Mouse (Mus musculus) 3T3-L1 (cell line): ENCODE measurements around the gene Exog.

Experiments
- DNase-seq: peaks from one replicate; pipeline ENCODE4 v3.0.0-alpha.2; 2015; ENCODE audit warnings: low read depth, low spot score

Gene Exog

GRCm38 (mm10) chr9:119457122-119457521 lies 12.4 kb downstream of the Exog start:
- DNase-seq, result no peak

DNA sequence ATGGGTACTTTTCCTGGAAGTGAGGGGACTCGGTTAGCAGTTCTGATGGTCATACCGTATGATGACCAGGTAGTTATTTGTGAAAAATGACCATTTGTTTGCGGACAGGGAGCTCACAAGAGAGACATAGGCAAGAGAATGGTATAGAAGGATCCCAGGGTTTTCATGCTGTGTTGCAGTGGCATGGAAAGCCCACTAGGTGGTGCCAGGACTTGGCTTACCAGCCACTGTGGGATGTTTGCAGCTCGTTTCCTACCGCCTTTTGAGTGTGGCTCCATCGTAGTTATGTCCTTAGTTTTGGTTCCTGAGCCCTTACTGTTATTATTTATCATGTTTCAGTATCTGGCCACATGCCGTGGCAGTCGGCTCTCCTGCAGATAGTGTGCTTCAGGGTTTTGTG lies 15.7 kb downstream of the Exog start:
- DNase-seq, result peak; percentile 76

DNA sequence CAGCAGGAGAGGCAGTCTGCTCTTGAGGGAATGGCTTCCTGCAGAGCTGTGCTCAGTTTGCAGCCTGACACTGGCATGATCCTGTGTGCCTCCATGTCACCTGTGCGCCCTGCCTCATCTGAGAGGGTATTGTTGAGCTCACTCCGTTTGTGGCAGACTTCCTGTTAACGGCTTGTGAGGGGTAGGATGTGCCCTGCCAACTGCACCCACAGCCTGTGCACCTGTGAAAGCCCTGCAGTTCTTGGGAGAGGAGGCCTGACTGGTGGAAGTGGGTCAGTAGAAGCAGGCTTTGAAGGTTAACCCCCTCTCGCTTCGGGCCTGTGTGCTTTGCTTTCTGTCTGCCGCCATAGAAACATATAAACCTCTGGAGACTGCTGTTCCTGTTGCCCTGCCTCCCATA lies 20.3 kb downstream of the Exog start:
- DNase-seq, result no peak

GRCm38 (mm10) chr9:119465595-119465994 lies 20.9 kb downstream of the Exog start:
- DNase-seq, result peak; percentile 67

- DNase-seq, result no peak
These were observed 25.1 kb downstream of the Exog start for GRCm38 (mm10) chr9:119469691-119470353.

DNA sequence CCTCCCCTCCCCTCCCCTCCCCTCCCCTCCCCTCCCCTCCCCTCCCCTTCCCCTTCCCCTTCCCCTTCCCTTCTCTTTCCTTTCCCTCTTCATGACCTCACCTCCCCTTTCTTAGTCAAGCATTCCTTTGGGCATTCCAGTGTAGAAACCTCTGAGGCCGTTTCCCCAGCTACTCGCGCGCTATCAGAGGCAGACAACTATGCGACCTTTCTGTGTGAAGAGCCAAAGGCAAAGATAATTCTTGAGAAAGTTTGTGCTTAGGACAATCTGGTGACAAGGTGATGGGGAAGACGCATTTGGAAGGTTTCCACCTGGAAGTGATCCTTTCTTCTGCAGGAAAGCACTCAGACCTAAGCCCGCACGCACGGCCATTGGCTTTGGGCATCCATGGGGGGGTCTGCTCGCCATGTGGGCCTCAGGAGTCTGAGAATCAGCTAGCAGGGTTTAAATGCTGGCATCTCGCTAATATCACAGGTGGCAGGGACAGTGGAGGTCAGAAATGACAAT lies 27.7 kb downstream of the Exog start:
- DNase-seq, result peak; percentile 11

- peak; percentile 37 for DNase-seq
These were observed 28.3 kb downstream of the Exog start for GRCm38 (mm10) chr9:119473011-119473410.

- peak; percentile 48 for DNase-seq
These were observed 28.9 kb downstream of the Exog start for GRCm38 (mm10) chr9:119473608-119474164.

DNA sequence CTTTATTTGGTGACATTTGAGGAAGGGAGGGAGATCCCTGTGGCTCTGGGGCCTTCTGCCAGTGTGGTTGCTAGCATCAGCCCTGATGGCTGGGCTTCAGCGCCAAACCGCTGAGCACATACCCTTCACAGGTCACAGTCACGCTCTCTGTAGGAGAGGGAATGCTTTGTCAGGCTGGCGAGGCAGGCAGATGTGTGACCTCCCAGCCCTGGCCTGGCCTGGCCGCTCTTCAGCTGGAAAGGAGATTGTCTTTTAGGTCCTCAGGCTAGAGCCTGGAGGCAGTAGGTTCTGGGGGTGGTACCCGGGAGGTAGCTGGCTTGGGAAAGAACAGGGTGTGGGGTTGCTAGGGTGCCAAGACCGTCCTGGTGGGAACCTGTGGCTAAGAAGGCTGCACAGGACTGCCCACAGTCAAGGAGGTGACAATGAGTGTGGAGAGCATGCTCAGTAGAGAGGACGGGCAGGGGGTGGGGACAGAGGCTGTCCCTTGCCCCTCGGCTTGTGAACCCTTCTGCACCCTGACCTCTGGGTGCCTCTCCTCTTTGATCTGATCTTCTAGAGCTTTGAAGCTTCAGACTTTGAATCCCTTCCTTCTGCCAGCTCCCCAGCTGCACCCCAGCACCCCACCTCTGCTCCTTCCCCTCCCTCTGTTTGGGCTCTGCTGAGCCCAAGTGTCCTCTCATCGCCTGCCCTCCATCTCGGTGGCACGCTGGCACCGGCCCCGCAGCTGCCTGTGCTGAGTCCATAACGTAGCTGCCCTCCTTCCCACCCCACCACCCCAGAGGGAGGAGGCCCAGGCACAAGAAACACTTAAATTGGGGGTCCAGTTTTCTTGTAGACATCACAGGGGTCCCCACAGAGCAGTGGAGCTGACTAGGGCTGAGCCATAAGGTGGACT lies 30.2 kb downstream of the Exog start:
- DNase-seq, result no peak

- no peak for DNase-seq
These were observed 33.0 kb downstream of the Exog start for GRCm38 (mm10) chr9:119477754-119478153.

DNA sequence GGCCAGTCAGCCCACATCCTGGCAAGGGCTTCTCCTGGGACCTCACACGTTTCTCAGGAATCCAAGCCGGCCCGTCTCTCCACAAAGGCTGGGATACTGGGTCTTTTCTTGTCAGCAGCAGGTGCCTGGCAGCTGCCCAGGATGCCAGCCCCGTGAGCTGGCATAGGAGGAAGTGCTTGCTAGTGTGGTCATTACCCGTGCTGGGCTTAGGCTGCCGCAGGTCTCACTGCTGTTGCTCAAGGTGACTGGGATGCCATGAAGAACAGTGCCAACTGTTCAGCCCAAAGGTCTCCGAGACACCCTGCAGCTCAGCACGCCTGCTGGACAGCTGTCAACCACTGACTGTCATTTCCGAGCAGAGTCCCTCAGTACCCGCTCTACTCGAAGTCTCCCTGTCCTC lies 33.6 kb downstream of the Exog start:
- no peak for DNase-seq

GRCm38 (mm10) chr9:119479297-119479696 lies 34.6 kb downstream of the Exog start:
- no peak for DNase-seq

- no peak for DNase-seq
These were observed 36.9 kb downstream of the Exog start for GRCm38 (mm10) chr9:119481612-119482011.

DNA sequence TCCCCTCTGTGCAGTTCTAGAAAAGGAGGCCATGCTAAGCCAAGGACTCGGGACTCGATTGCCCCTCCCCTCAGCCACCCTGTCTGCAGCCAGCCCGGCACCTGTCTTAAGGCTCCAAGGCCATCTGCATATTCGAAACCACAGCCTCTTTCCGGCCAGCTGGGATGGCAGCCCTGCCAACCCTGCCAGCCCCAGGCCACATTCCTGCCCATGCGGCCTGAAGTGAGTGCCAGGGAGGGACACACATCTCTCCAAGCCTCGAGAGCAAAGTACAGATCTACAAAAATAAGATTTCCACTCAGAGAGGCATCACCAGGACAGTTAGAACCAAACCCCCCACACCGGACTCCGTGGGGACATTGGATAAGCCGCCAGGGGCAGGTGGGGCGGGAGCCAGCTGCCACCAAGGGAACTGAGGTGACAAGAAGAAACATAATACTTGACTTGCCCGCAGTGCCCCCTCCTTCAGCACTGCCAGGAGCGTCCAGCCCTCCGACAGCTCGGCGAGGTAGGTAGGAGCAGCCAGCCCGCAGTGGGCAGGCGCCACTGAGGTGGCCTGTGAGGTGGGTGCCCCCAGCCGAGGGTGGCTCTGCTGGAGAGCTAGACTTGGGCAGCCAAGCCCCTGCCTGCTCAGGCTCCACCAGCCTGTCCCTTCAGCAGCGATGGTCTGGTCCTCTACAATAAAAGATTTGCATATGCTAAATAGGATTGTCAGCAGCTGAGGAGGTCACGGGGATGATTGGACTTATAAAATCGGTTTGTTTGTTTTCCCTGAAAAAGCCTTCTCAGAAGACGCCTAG lies 39.0 kb downstream of the Exog start:
- no peak for DNase-seq

DNA sequence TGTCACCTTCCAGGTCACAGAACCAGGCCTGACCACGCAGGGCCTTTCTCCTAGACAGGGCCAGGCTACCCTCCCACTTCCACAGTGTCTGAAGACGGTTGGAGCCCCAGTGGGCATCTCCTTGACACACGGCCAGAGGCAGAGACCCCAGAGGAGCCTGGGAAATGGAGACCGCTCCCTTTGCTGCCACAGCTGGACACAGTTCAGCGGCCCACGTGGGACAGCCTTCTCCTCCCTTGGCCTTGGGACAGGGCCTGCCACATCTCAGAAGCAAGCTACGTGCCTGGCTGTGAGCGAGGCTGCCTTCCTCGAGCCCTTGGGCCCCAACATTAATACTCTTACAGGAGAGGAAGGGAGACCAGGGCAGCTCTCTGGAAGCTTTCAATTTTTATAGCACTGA lies 39.7 kb downstream of the Exog start:
- DNase-seq, result no peak

GRCm38 (mm10) chr9:119484868-119485267 lies 40.1 kb downstream of the Exog start:
- DNase-seq, result no peak

GRCm38 (mm10) chr9:119496354-119496753 lies 51.6 kb downstream of the Exog start:
- no peak for DNase-seq

- DNase-seq, result no peak
These were observed 52.2 kb downstream of the Exog start for GRCm38 (mm10) chr9:119496960-119497359.

- no peak for DNase-seq
These were observed 53.0 kb downstream of the Exog start for GRCm38 (mm10) chr9:119497546-119498246.

- DNase-seq, result no peak
These were observed 53.5 kb downstream of the Exog start for GRCm38 (mm10) chr9:119498247-119498607.

GRCm38 (mm10) chr9:119498885-119499284 lies 54.1 kb downstream of the Exog start:
- no peak for DNase-seq
